Mouse (Mus musculus) lung, postnatal 0 days (tissue): Measurements from ENCODE around the gene Slc37a1. TPM values are rescaled to one million over a fixed set of nuclear protein-coding genes. Genes with fewer than 3 reads are reported as not detected.

ENCODE experiments used
- ATAC-seq: fragments of 200-750 bp; cut with Nextera tagmentation; 2 replicates; pipeline ENCODE4 v1.8.0; 2017; ENCODE audit warnings: moderate library complexity
- DNase-seq: peaks from one replicate; pipeline ENCODE4 v3.0.0-alpha.2; 2016; ENCODE audit warnings: low spot score
- H3K27ac ChIP-seq: fragments of 300-500 bp; sonication (generic); 2 replicates; pipeline ENCODE4 v1.5.1; 2014; ENCODE audit warnings: antibody characterized with exemption, mild to moderate bottlenecking, low read length, mixed read lengths
- H3K27me3 ChIP-seq: fragments of 300-500 bp; sonication (generic); replicated peaks from 2 replicates; pipeline ENCODE4 v1.6.1; 2014; ENCODE audit warnings: low read length, mixed read lengths; ENCODE audit not compliant: insufficient read depth
- H3K36me3 ChIP-seq: fragments of 300-500 bp; sonication (generic); 2 replicates; pipeline ENCODE4 v1.6.1; 2014; ENCODE audit warnings: low read length, mixed read lengths; ENCODE audit not compliant: insufficient read depth
- H3K4me1 ChIP-seq: fragments of 300-500 bp; sonication (generic); 2 replicates; pipeline ENCODE4 v1.6.1; 2014; ENCODE audit warnings: antibody characterized with exemption, low read depth, low read length, mixed read lengths; ENCODE audit not compliant: insufficient read depth
- H3K4me2 ChIP-seq: fragments of 300-500 bp; sonication (generic); replicated peaks from 2 replicates; pipeline ENCODE4 v1.6.1; 2014; ENCODE audit warnings: low read depth, mild to moderate bottlenecking, low read length, moderate library complexity, mixed read lengths
- H3K4me3 ChIP-seq: fragments of 300-500 bp; sonication (generic); 2 replicates; pipeline ENCODE4 v1.5.1; 2014; ENCODE audit warnings: low read depth, low read length
- H3K9ac ChIP-seq: fragments of 300-500 bp; sonication (generic); replicated peaks from 2 replicates; pipeline ENCODE4 v1.6.1; 2014; ENCODE audit warnings: low read depth, mild to moderate bottlenecking
- H3K9me3 ChIP-seq: fragments of 300-500 bp; sonication (generic); 2 replicates; pipeline ENCODE4 v1.6.1; 2016; ENCODE audit warnings: low read length, mixed read lengths
- CTCF ChIP-seq: IDR thresholded peaks from 2 replicates; pipeline ENCODE4 v1.5.1; 2016; ENCODE audit warnings: antibody characterized with exemption, mild to moderate bottlenecking
- EP300 ChIP-seq: IDR thresholded peaks from 2 replicates; pipeline ENCODE4 v1.6.1; 2016; ENCODE audit warnings: antibody characterized with exemption, mild to moderate bottlenecking, control low read depth
- WGBS: fragments of 180-500 bp; shearing (Covaris S2); extraction: QIAGEN DNeasy Blood & Tissue Kit; methylation state at CpG from one replicate; pipeline ENCODE4 v1.1.7; 2014; 5-methylcytosine and 5-hydroxymethylcytosine counted together
- polyA plus RNA-seq: library from polyadenylated mRNA; unstranded; fragments of >200 nt; fragmentation: Nextera tagmentation; extraction: Ambion mirVana; gene quantifications from 2 replicates; pipeline ENCODE4 v1.2.1, GENCODE M21; 2015

The Slc37a1 gene
- polyA plus RNA-seq, 1 experiment from 2014 or later = 33.9 TPM

- no peak overlapping the region for H3K4me3 ChIP-seq
- WGBS = 61% methylated on average over 6 of the region's 6 CpGs
- no peaks in the 10 kb centered on the region for H3K27me3 ChIP-seq
- peaks cover 9% of the 10 kb centered on the region; the same call in 1 of the 2 replicates for H3K4me1 ChIP-seq
- DNase-seq (peak; percentile 54), ATAC-seq (no peak)
- H3K9me3 ChIP-seq = no peaks in the 10 kb centered on the region
- no peak overlapping the region for H3K4me2 ChIP-seq
- H3K36me3 ChIP-seq = no peaks in the 10 kb centered on the region
- H3K9ac ChIP-seq = no peak overlapping the region
- no peak overlapping the region for H3K27ac ChIP-seq
- TF ChIP-seq CTCF (no peak), EP300 (no peak)
Observed at GRCm38 (mm10) chr17:31383320-31383719, 96.7 kb downstream of the Slc37a1 start.

GRCm38 (mm10) chr17:31384968-31385627 lies 98.5 kb downstream of the Slc37a1 start:
- TF ChIP-seq EP300 (peak; percentile 27; the same call in 1 of the 2 replicates), CTCF (no peak)
- 15% methylated on average over 8 of the region's 8 CpGs for WGBS
- DNase-seq (peak; percentile 44), ATAC-seq (peak; percentile 40)
- Histone ChIP-seq H3K4me1 (peaks cover 9% of the 10 kb centered on the region; the same call in 1 of the 2 replicates), H3K4me2 (peak overlapping the region; percentile 96; the same call in 1 of the 2 replicates), H3K9me3 (no peaks in the 10 kb centered on the region), H3K9ac (no peak overlapping the region), H3K4me3 (no peak overlapping the region), H3K27me3 (no peaks in the 10 kb centered on the region), H3K36me3 (no peaks in the 10 kb centered on the region), H3K27ac (0 out of 2 replicates have a peak overlapping the region, but pooled peaks have one; percentile 43)

DNA sequence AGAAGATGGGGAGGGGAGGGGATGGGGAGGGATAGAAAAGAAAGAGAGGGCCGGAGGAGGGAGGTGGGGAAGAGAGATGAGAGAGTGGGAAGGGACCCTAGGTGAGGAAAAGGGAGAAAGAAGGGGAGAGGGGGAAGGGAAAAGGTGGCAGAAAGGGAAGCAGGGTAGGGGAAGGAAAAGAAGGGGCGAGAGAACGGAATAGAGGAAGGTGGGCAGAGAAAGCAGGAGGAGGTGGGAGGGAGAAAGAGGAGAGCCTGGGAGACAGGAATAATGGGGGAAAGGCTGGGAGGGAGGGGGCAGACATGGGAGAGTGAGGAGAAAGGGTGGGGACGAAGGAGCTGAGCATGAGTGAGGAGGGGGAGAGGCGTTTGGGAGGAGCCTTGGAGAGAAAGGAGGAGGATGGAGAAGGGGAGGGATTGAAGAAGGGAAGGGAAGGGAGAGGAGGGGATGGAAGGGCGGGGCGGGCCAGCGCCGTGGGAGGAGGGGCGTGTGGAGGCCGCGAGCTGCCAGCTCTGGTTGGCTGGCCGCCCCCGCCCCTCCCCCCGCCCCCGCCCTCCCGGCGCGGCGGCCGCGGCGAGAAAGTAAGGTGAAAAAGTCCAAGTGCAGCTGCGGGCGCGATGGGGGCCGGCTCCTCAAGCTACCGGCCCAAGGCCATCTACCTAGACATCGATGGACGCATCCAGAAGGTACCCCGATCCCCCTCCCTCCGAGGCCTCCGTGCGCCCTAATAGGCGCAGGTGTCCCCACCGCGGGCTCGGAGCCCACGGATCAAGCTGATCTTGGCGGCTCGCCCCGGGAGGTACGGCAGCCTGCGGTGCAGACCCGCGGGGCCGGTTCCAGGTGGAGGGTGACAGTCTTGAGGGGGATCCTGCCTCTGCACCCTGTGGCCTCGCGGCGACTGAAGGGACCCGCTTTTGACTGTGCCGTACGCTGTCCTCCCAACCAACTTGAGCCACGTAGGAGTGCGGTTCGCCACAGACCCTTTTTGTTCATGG lies 99.4 kb downstream of the Slc37a1 start, which contains the start of gene Pde9a:
Gene Pde9a (plus strand): TSS at position 540 of the 995 bp plus-strand sequence.
- Histone ChIP-seq H3K4me3 (peak within 1 kb of the TSS; percentile 66), H3K36me3 (no peaks in the 10 kb centered on the region), H3K27me3 (no peaks in the 10 kb centered on the region), H3K4me1 (peaks cover 9% of the 10 kb centered on the region; the same call in 1 of the 2 replicates), H3K4me2 (peak within 1 kb of the TSS; percentile 96), H3K27ac (peak within 1 kb of the TSS; percentile 43; the same call in 1 of the 2 replicates), H3K9ac (peak within 1 kb of the TSS; percentile 60), H3K9me3 (no peaks in the 10 kb centered on the region)
- 3% methylated on average over 25 of the region's 56 CpGs for WGBS
- DNase-seq (peak; percentile 87), ATAC-seq (peak; percentile 83)
- TF ChIP-seq CTCF = no peak
- no peak for TF ChIP-seq EP300

DNA sequence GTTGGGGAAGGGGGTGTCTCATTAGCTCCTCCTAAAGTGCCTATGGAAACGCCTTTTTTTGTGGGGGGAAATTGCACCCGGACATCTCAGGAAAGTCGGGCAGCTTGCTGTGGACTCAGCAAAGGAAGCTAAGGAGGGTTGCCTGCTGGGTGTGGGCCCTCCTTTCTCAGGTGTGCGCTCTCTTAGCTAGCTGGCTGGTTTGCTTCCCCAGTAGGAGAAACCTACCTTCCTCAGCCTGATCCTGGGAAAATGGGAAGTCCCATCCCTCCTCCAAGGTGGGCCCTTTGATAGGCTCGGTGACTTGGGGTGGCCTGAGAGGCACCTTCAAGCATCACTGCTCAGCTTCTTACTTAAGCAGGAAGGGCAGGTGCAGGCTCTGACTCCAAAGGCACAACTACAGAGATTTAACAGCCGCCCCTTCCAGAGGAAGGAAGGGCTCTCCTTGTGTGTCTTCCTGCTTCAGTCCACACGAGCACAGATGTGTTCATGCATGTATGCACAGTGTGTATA lies 100.2 kb downstream of the Slc37a1 start:
- Histone ChIP-seq H3K27ac (peak overlapping the region; percentile 20; the same call in 1 of the 2 replicates), H3K4me1 (peaks cover 9% of the 10 kb centered on the region; the same call in 1 of the 2 replicates), H3K9me3 (no peaks in the 10 kb centered on the region), H3K9ac (peak overlapping the region; percentile 60), H3K36me3 (no peaks in the 10 kb centered on the region), H3K27me3 (no peaks in the 10 kb centered on the region), H3K4me3 (peak overlapping the region; percentile 66), H3K4me2 (peak overlapping the region; percentile 96)
- no peak for ATAC-seq
- no peak for DNase-seq
- TF ChIP-seq EP300 = no peak
- TF ChIP-seq CTCF = no peak
- WGBS = 11% methylated on average over 7 of the region's 7 CpGs

GRCm38 (mm10) chr17:31389432-31390050 lies 102.9 kb downstream of the Slc37a1 start:
- H3K36me3 ChIP-seq = no peaks in the 10 kb centered on the region
- 91% methylated on average over 3 of the region's 3 CpGs for WGBS
- no peaks in the 10 kb centered on the region for H3K9me3 ChIP-seq
- no peak overlapping the region for H3K9ac ChIP-seq
- H3K4me3 ChIP-seq = no peak overlapping the region
- DNase-seq (no peak), ATAC-seq (no peak)
- no peak overlapping the region for H3K4me2 ChIP-seq
- no peak overlapping the region for H3K27ac ChIP-seq
- peaks cover 9% of the 10 kb centered on the region; the same call in 1 of the 2 replicates for H3K4me1 ChIP-seq
- no peak for TF ChIP-seq CTCF
- H3K27me3 ChIP-seq = no peaks in the 10 kb centered on the region
